Mouse (Mus musculus) left cerebral cortex, adult 18-20 months (tissue): ENCODE data around the gene Gm28038. TPM values are rescaled to one million over a fixed set of nuclear protein-coding genes. Genes with fewer than 3 reads are reported as not detected.

Experiments
- DNase-seq, 2 experiments: peaks; one replicate each; pipeline ENCODE4 v3.0.0; 2021 to 2022; ENCODE audit warnings: low spot score in 2 of 2, mixed read lengths in 1 of 2
- total RNA-seq, 2 experiments: library from RNA; stranded (reverse); gene quantifications; 2 replicates each; pipeline ENCODE4 v1.2.3; 2021

Gene Gm28038
- total RNA-seq, 2 experiments from 2014 or later: not detected

GRCm38 (mm10) chr2:30256616-30257350 lies 24.1 kb upstream of the Gm28038 start:
- no peak for DNase-seq

- no peak for DNase-seq
These were observed 23.0 kb upstream of the Gm28038 start for GRCm38 (mm10) chr2:30257699-30258460.

- DNase-seq: no peak
These were observed 22.2 kb upstream of the Gm28038 start for GRCm38 (mm10) chr2:30258600-30258999.

- DNase-seq: no peak
These were observed 21.4 kb upstream of the Gm28038 start for GRCm38 (mm10) chr2:30259131-30260064.

- no peak for DNase-seq
These were observed 19.6 kb upstream of the Gm28038 start for GRCm38 (mm10) chr2:30261064-30261736.

- no peak for DNase-seq
These were observed 18.7 kb upstream of the Gm28038 start for GRCm38 (mm10) chr2:30261921-30262839.

- DNase-seq: no peak
These were observed 17.9 kb upstream of the Gm28038 start for GRCm38 (mm10) chr2:30262840-30263441.

GRCm38 (mm10) chr2:30263811-30264210 lies 17.0 kb upstream of the Gm28038 start:
- DNase-seq: no peak

- DNase-seq: no peak
These were observed 15.9 kb upstream of the Gm28038 start for GRCm38 (mm10) chr2:30264671-30265519.

- peak; percentile 60 to 64 for DNase-seq
These were observed 15.0 kb upstream of the Gm28038 start, which contains the start of gene Phyhd1 for GRCm38 (mm10) chr2:30265767-30266253. Gene Phyhd1 (plus strand): TSS chr2:30266203.

GRCm38 (mm10) chr2:30266392-30266941 lies 14.4 kb upstream of the Gm28038 start:
- DNase-seq: peak in 1 of 2 experiments; percentile 43

- DNase-seq: no peak
These were observed 13.4 kb upstream of the Gm28038 start for GRCm38 (mm10) chr2:30267466-30267865.

GRCm38 (mm10) chr2:30268371-30268770 lies 12.5 kb upstream of the Gm28038 start:
- DNase-seq: no peak

GRCm38 (mm10) chr2:30269241-30269990 lies 11.4 kb upstream of the Gm28038 start:
- DNase-seq: no peak

- DNase-seq: peak; percentile 59 to 61
These were observed 10.7 kb upstream of the Gm28038 start for GRCm38 (mm10) chr2:30270134-30270533.

- no peak for DNase-seq
These were observed 808 bp downstream of the Gm28038 start for GRCm38 (mm10) chr2:30281651-30282050.

- no peak for DNase-seq
These were observed 2.4 kb downstream of the Gm28038 start for GRCm38 (mm10) chr2:30283193-30283592.
